8 mouse cellular contexts compared by ENCODE assay signal in the genomic region with DNA sequence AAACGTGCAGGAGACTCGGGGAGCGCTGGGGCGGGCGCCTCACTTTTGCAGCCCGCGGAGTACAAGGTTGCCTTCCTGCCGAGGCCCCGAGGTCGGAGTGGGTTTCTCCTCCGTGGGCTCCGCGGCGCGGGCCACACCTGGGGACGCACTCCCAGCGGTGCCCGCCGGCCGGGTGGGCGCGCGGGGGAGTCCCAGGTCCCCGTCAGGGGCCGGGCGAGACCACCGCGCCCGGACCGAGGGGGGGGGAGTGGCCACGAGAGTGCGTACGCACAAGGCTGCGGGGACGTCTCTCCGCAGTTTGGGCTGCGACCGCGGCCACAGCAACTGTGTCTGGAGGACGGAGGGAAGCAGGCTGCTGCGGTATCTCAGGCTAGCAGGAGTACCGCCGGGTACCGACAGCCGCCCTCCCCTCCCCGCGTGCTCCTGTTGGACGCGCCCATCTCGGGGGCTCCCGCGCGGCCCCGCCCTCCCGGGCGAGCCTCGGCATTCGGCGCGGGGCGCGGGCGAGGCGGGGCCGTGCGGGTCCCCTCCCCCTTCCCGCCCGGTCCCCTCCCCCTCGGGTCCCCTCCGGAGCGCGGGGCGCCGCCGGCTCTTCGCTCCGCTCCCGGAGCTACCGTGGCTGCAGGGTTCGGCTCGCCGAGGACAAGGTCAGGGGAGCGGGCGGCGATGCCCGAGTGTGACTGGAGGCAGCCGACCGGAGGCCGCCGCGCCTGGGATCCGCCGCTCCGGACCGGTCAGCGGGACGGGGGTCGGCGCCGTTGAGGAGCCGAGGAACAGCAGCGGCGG. TPM values are rescaled to one million over a fixed set of nuclear protein-coding genes. Genes with fewer than 3 reads are reported as not detected.
DNase-seq lines count a peak whose midpoint lies in the region; ATAC-seq lines count a peak whose summit lies in the region.

Gene Atrnl1, plus strand, starts transcription at position 559 of the 786 bp plus-strand sequence.

- peak within 1 kb of the TSS; percentile 78 for H3K4me3 ChIP-seq in intestine, embryonic 14.5 days (ENCODE audit: low read depth, low read length)
- H3K4me3 ChIP-seq in midbrain, embryonic 10.5 days, result peak within 1 kb of the TSS; percentile 70

- H3K27ac ChIP-seq in intestine, embryonic 14.5 days (ENCODE audit: low read depth), result peak within 1 kb of the TSS; percentile 98
- H3K27ac ChIP-seq in midbrain, embryonic 10.5 days (replicated peaks), result peak within 1 kb of the TSS; percentile 99

- H3K27me3 ChIP-seq in intestine, embryonic 14.5 days (replicated peaks; ENCODE audit: control insufficient read depth, insufficient read depth, low read length), result no peaks in the 10 kb centered on the region
- H3K27me3 ChIP-seq in midbrain, embryonic 10.5 days (ENCODE audit: low read depth, poor library complexity, severe bottlenecking), result no peaks in the 10 kb centered on the region

- intact Hi-C loops in gastrocnemius, postnatal 14 days (cut with DNase I; ENCODE audit: low total_unique reads), result no loop called here
- intact Hi-C loops in left cerebral cortex, postnatal 36 days (cut with DNase I), result loop anchor here (5.0 kb wide), 2 partner anchors 63 to 123 kb away; no protein-coding TSS in a partner anchor

- H3K4me1 ChIP-seq in intestine, embryonic 14.5 days (replicated peaks; ENCODE audit: control insufficient read depth, insufficient read depth, low read length), result peaks cover 32% of the 10 kb centered on the region
- peaks cover 47% of the 10 kb centered on the region for H3K4me1 ChIP-seq in midbrain, embryonic 10.5 days

- peak; percentile 92 for ATAC-seq in intestine, embryonic 14.5 days (replicated peaks; ENCODE audit: low FRiP score, low TSS enrichment, low read depth)

- peak within 1 kb of the TSS; percentile 79 for H3K4me2 ChIP-seq in intestine, embryonic 14.5 days (ENCODE audit: low read length)

- H3K9me3 ChIP-seq in intestine, embryonic 14.5 days (ENCODE audit: control insufficient read depth, low read length), result no peaks in the 10 kb centered on the region
- H3K9me3 ChIP-seq in midbrain, embryonic 10.5 days (replicated peaks), result no peaks in the 10 kb centered on the region

- DNase-seq in adrenal gland, adult 18-20 months (ENCODE audit: low spot score in 2 of 2), result peak; percentile 85 to 88
- peak; percentile 90 for DNase-seq in embryo, embryonic 10.5 days (ENCODE audit: low spot score)
- peak; percentile 86 for DNase-seq in gastrocnemius, postnatal 14 days
- DNase-seq in intestine, embryonic 14.5 days (ENCODE audit: low spot score), result peak; percentile 95
- DNase-seq in left cerebral cortex, postnatal 36 days (ENCODE audit: low spot score in 2 of 2), result peak; percentile 87 to 89
- DNase-seq in midbrain, embryonic 10.5 days (ENCODE audit: low spot score), result peak; percentile 88
- peak; percentile 76 to 77 for DNase-seq in right cerebral cortex, postnatal 36 days (ENCODE audit: low spot score in 2 of 2)
- peak; percentile 84 to 87 for DNase-seq in urinary bladder, postnatal 4 days (ENCODE audit: low spot score in 2 of 2)

- 0% methylated on average over 53 of the region's 103 CpGs for WGBS in intestine, embryonic 14.5 days
- WGBS in midbrain, embryonic 10.5 days, result under 1% methylated on average over 96 of the region's 103 CpGs

- H3K9ac ChIP-seq in intestine, embryonic 14.5 days (ENCODE audit: low read length), result peak within 1 kb of the TSS; percentile 89

- H3K36me3 ChIP-seq in intestine, embryonic 14.5 days (ENCODE audit: control insufficient read depth, insufficient read depth, low read length), result no peaks in the 10 kb centered on the region
- no peaks in the 10 kb centered on the region for H3K36me3 ChIP-seq in midbrain, embryonic 10.5 days

RNA-seq across cellular contexts. Expression of gene Atrnl1, which starts in this region (rescaled TPM):
- 10 to 100 TPM; 22.4 to 23.5 TPM for total RNA-seq in adrenal gland, adult 18-20 months (2021)
- 10 to 100 TPM; 10.4 to 10.9 TPM for total RNA-seq in gastrocnemius, postnatal 14 days (2021)
- polyA plus RNA-seq in intestine, embryonic 14.5 days (2014; fragmentation: Nextera tagmentation; extraction: Ambion mirVana), result 7.4 and 9.3 TPM in 2 replicates
- 100 to 1,000 TPM; 102 to 104 TPM for total RNA-seq in left cerebral cortex, postnatal 36 days (2021)
- 3.0 and 4.1 TPM in 2 replicates for polyA plus RNA-seq in midbrain, embryonic 10.5 days (2016; fragmentation: Nextera tagmentation; extraction: Ambion mirVana)

Comparison
In these comparisons a context has a peak if more than half of its experiments do, and no peak if none do; other contexts are left out.
1. Peak in every context shown above with its lines: DNase-seq, ATAC-seq, H3K4me3 ChIP-seq and H3K27ac ChIP-seq.
2. RNA of gene Atrnl1 (total RNA-seq): 102 to 104 TPM in left cerebral cortex, postnatal 36 days; 22.4 to 23.5 TPM in adrenal gland, adult 18-20 months and 10.4 to 10.9 TPM in gastrocnemius, postnatal 14 days; every median in the first group is over 4 times any median in the second.